Mouse (Mus musculus): Measurements from ENCODE around the gene Tmem219.
"Not testable (repeated sequence)": the region's sequence is repeated elsewhere in the genome, so short reads cannot be mapped to it uniquely, and the experiment has no call there.

DNA sequence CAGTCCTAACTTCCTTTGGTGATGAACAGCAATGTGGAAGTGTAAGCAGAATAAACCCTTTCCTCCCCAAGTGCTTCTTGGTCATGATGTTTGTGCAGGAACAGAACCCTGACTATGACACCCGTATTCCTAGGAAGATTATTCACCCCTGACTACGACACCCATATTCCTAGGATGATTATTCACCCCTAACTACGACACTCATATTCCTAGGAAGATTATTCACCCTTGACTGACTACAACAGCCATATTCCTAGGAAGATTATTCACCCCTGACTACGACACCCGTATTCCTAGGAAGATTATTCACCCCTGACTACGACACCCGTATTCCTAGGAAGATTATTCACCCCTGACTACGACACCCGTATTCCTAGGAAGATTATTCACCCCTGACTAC lies 22.9 kb downstream of the Tmem219 start:
- TF ChIP-seq CTCF (conservative IDR thresholded peaks at IDR 0.05; ENCODE audit: low read length); POU5F1 (IDR thresholded peaks at IDR 0.05; ENCODE audit: borderline replicate concordance, low read length): not testable (repeated sequence)

Data from E14TG2a.4 (cell line).